Mouse (Mus musculus): Measurements from ENCODE around the gene Gtsf1l. TPM values are rescaled to one million over a fixed set of nuclear protein-coding genes. Genes with fewer than 3 reads are reported as not detected.
A peak's percentile ranks its signal among the peaks of the same experiment; 100 is the strongest.

Gene Gtsf1l
- polyA plus RNA-seq, 1 experiment from 2014 or later = 0.16 TPM

DNA sequence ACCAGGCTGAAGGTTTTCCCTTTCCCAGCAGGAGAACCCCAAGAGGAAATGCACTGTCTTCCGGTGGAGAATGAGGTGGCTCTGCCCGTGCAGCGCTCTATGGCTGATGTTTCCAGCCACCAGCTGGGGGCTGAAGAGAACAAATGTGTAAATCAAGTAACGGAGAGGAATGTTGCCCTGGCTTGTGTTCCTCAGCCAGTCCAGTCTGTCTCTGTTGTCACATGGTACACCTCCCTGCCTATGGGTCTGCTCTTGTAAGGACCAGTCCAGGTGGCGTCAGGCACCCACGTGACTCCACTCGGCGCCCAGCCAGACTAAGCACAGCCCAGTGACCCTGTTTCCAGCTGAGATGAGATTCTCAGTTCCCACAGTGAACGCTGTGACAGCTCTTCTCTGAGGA, 34.7 kb upstream of the Gtsf1l start:
- WGBS = 11% methylated on average over 9 of the region's 9 CpGs

DNA sequence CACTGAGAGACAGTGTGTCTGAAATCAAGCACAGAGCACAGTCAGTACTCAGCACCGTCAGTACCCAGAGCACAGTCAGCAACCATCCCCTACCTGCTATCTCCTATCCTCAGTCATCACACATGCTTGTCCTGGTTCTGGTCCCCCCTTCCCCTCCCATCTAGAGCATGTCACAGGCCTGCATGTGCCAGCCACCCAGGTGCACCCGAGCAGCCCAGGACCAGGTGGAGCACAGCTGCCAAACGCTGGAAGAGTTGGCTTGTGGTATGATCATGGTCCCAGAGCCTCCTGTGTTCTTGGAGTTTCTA, 33.7 kb upstream of the Gtsf1l start:
- 90% methylated on average over 3 of the region's 3 CpGs for WGBS
- ATAC-seq (ENCODE audit: low FRiP score, low TSS enrichment) = no peak
- no peaks in the 10 kb centered on the region; the same call in 1 of the 2 replicates for H3K27me3 ChIP-seq (ENCODE audit: control insufficient read depth, insufficient read depth, low read length)
- no peak overlapping the region for H3K4me2 ChIP-seq (replicated peaks; ENCODE audit: low read depth)
- TF ChIP-seq CTCF (IDR thresholded peaks at IDR 0.05; ENCODE audit: low read depth) (no peak), EP300 (optimal IDR thresholded peaks at IDR 0.05) (no peak)
- no peak for DNase-seq (ENCODE audit: low spot score)
- no peak overlapping the region for H3K9ac ChIP-seq (ENCODE audit: low read length)
- no peak overlapping the region for H3K4me3 ChIP-seq (ENCODE audit: low read depth, low read length)
- no peaks in the 10 kb centered on the region for H3K4me1 ChIP-seq (replicated peaks; ENCODE audit: control insufficient read depth, insufficient read depth)
- no peaks in the 10 kb centered on the region for H3K9me3 ChIP-seq (ENCODE audit: control insufficient read depth, low read length)
- H3K36me3 ChIP-seq (ENCODE audit: control insufficient read depth, insufficient read depth, low read length) = no peaks in the 10 kb centered on the region
- H3K27ac ChIP-seq (replicated peaks) = no peak overlapping the region

More for the DNA sequence above, 34.7 kb upstream of the Gtsf1l start:
- DNase-seq (ENCODE audit: low spot score) (peak; percentile 62), ATAC-seq (ENCODE audit: low FRiP score, low TSS enrichment) (peak; percentile 94)
- H3K9ac ChIP-seq (ENCODE audit: low read length) = no peak overlapping the region
- H3K27me3 ChIP-seq (ENCODE audit: control insufficient read depth, insufficient read depth, low read length) = no peaks in the 10 kb centered on the region; the same call in 1 of the 2 replicates
- no peaks in the 10 kb centered on the region for H3K9me3 ChIP-seq (ENCODE audit: control insufficient read depth, low read length)
- no peaks in the 10 kb centered on the region for H3K4me1 ChIP-seq (replicated peaks; ENCODE audit: control insufficient read depth, insufficient read depth)
- TF ChIP-seq EP300 (optimal IDR thresholded peaks at IDR 0.05) (no peak), CTCF (IDR thresholded peaks at IDR 0.05; ENCODE audit: low read depth) (no peak)
- no peak overlapping the region; the same call in 1 of the 2 replicates for H3K4me2 ChIP-seq (replicated peaks; ENCODE audit: low read depth)
- H3K36me3 ChIP-seq (ENCODE audit: control insufficient read depth, insufficient read depth, low read length) = no peaks in the 10 kb centered on the region
- H3K4me3 ChIP-seq (ENCODE audit: low read depth, low read length) = no peak overlapping the region
- H3K27ac ChIP-seq (replicated peaks) = no peak overlapping the region

DNA sequence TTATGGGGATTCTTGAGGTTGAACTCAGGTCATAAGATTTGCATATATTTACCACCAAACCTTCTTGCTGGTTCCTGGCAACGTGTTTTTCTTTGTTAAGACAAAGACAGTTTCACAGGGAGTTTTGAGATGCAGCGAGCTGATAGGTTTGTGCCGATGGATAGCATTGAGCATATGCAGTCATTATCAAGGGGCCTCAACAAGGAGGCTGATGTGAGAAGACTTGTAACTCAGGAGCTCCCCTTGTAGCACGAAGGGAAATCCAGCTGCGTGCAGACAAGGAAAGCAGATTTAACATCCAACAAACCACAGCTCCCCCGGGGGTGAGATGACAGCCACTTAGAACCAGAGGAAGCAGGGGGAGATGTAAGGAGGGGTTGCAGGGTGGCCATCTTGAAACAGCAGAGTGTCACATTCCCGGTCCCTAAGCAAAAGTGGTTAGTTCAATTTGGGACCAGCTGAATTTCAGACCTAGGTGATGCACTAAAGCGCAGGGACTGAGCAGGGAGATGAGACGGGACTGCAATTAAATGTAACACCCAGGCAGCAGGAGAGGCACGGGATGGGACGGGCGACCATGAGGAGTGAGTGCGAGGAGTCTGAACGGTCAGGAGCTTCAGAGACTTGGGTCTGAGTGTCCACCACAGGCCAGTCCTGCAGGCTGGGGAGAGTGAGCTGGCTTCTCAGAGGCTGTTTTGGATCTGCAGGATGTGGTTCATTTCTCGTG, 33.1 kb upstream of the Gtsf1l start:
- Histone ChIP-seq H3K4me2 (replicated peaks; ENCODE audit: low read depth) (no peak overlapping the region), H3K9ac (ENCODE audit: low read length) (no peak overlapping the region), H3K9me3 (ENCODE audit: control insufficient read depth, low read length) (no peaks in the 10 kb centered on the region), H3K4me1 (replicated peaks; ENCODE audit: control insufficient read depth, insufficient read depth) (no peaks in the 10 kb centered on the region), H3K27me3 (ENCODE audit: control insufficient read depth, insufficient read depth, low read length) (no peaks in the 10 kb centered on the region; the same call in 1 of the 2 replicates), H3K27ac (replicated peaks) (no peak overlapping the region), H3K4me3 (ENCODE audit: low read depth, low read length) (no peak overlapping the region), H3K36me3 (ENCODE audit: control insufficient read depth, insufficient read depth, low read length) (no peaks in the 10 kb centered on the region)
- ATAC-seq (ENCODE audit: low FRiP score, low TSS enrichment) = no peak
- no peak for DNase-seq (ENCODE audit: low spot score)
- TF ChIP-seq EP300 (optimal IDR thresholded peaks at IDR 0.05) (no peak), CTCF (IDR thresholded peaks at IDR 0.05; ENCODE audit: low read depth) (no peak)
- WGBS = 66% methylated on average over 15 of the region's 15 CpGs

DNA sequence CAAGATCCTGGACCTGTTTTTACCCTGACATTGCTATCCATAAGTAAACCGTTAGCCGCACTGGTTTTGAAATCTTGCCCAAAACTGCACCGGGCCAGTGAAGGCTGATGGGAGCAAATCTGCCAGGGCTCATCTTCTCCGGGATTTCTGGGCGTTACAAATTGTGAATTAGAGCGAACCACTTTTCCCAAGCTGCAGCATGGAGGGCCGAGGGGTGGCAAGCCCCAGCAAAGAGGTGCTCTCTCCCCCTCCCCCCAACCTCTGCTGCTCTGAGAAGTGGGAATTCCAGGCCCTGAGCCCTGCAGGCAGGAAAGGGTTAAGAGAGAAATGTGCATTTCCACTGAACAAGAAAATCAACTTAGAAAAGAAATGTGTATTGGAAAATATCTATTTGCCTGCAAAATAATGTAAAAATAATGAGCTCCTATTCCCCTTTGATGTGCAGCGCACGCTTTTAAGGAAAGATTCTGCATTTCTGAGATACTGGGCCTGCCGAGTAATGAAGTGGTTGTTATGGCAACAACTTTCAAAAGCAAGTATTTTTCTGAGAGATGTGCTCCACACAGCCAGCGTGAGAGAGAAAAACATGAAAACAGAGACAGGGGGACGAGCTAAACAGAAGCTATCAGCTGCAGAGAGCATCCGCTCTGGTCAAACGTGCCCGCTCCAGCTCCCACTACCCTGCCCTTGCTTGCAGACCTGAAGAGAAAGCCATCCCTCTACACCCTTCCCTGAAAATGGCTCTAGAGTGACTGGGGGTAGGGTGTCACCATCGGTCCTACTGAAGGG, 24.0 kb upstream of the Gtsf1l start:
- Histone ChIP-seq H3K27me3 (ENCODE audit: control insufficient read depth, insufficient read depth, low read length) (no peaks in the 10 kb centered on the region), H3K4me2 (replicated peaks; ENCODE audit: low read depth) (no peak overlapping the region), H3K9me3 (ENCODE audit: control insufficient read depth, low read length) (no peaks in the 10 kb centered on the region), H3K4me3 (ENCODE audit: low read depth, low read length) (no peak overlapping the region), H3K4me1 (replicated peaks; ENCODE audit: control insufficient read depth, insufficient read depth) (no peaks in the 10 kb centered on the region), H3K36me3 (ENCODE audit: control insufficient read depth, insufficient read depth, low read length) (no peaks in the 10 kb centered on the region), H3K9ac (ENCODE audit: low read length) (no peak overlapping the region), H3K27ac (replicated peaks) (no peak overlapping the region)
- no peak for TF ChIP-seq CTCF (IDR thresholded peaks at IDR 0.05; ENCODE audit: low read depth)
- TF ChIP-seq EP300 (optimal IDR thresholded peaks at IDR 0.05) = no peak
- WGBS = 61% methylated on average over 16 of the region's 16 CpGs
- no peak for ATAC-seq (ENCODE audit: low FRiP score, low TSS enrichment)
- no peak for DNase-seq (ENCODE audit: low spot score)

DNA sequence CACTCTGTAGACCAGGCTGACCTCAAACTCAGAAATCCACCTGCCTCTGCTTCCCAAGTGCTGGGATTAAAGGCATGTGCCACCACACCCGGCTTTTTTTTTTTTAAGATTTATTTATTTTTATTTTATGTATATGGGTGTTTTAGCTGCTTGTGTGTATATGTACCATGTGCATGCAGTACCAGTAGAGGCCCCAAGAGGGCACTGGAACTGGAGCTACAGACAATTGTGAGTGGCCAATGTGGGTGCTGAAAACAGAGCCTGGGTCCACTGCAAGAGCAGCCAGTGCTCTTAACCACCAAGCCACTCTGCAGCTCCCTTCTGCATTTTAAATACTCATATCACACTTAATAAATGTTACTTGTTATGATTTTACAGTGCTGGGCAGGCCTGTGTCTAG, 23.1 kb upstream of the Gtsf1l start:
- no peaks in the 10 kb centered on the region for H3K4me1 ChIP-seq (replicated peaks; ENCODE audit: control insufficient read depth, insufficient read depth)
- H3K36me3 ChIP-seq (ENCODE audit: control insufficient read depth, insufficient read depth, low read length) = no peaks in the 10 kb centered on the region
- no peak overlapping the region for H3K4me2 ChIP-seq (replicated peaks; ENCODE audit: low read depth)
- WGBS = 84% methylated on average over 1 of the region's 1 CpGs
- no peaks in the 10 kb centered on the region for H3K9me3 ChIP-seq (ENCODE audit: control insufficient read depth, low read length)
- no peak overlapping the region for H3K9ac ChIP-seq (ENCODE audit: low read length)
- H3K27me3 ChIP-seq (ENCODE audit: control insufficient read depth, insufficient read depth, low read length) = no peaks in the 10 kb centered on the region
- H3K27ac ChIP-seq (replicated peaks) = no peak overlapping the region
- DNase-seq (ENCODE audit: low spot score) (no peak), ATAC-seq (ENCODE audit: low FRiP score, low TSS enrichment) (no peak)
- TF ChIP-seq EP300 (optimal IDR thresholded peaks at IDR 0.05) (no peak), CTCF (IDR thresholded peaks at IDR 0.05; ENCODE audit: low read depth) (peak; percentile 25; the same call in 1 of the 2 replicates)
- no peak overlapping the region for H3K4me3 ChIP-seq (ENCODE audit: low read depth, low read length)

DNA sequence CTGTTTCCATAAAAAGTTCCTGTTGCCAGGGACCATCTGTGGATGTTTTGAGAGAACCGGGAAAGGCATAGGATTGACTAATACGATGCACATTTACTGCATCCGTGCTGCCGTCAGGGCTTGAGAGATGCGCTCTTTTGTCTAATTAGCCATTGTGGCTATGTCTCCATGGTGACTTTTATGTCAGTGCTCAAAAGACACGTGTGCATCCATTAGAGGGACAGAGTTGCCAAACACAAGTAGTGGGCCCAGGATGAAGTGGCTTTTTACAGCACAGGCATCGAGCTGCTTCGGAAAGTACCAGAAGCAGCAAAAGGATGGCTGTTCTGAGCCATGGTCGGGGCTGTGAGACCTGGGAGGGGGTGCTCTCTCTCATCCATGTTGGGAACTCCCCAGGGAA, 20.7 kb upstream of the Gtsf1l start:
- ATAC-seq (ENCODE audit: low FRiP score, low TSS enrichment) (no peak), DNase-seq (ENCODE audit: low spot score) (no peak)
- Histone ChIP-seq H3K9ac (ENCODE audit: low read length) (no peak overlapping the region), H3K27me3 (ENCODE audit: control insufficient read depth, insufficient read depth, low read length) (no peaks in the 10 kb centered on the region), H3K4me2 (replicated peaks; ENCODE audit: low read depth) (no peak overlapping the region), H3K9me3 (ENCODE audit: control insufficient read depth, low read length) (no peaks in the 10 kb centered on the region), H3K36me3 (ENCODE audit: control insufficient read depth, insufficient read depth, low read length) (no peaks in the 10 kb centered on the region), H3K4me1 (replicated peaks; ENCODE audit: control insufficient read depth, insufficient read depth) (no peaks in the 10 kb centered on the region), H3K4me3 (ENCODE audit: low read depth, low read length) (no peak overlapping the region), H3K27ac (replicated peaks) (no peak overlapping the region)
- 75% methylated on average over 9 of the region's 9 CpGs for WGBS
- no peak for TF ChIP-seq CTCF (IDR thresholded peaks at IDR 0.05; ENCODE audit: low read depth)
- TF ChIP-seq EP300 (optimal IDR thresholded peaks at IDR 0.05) = no peak
